Mouse (Mus musculus): Measurements from ENCODE around the gene Hepacam.

Gene Hepacam

GRCm38 (mm10) chr9:37384284-37385182, 17.4 kb downstream of the Hepacam start:
- no peak for DNase-seq

- DNase-seq, result no peak
Measured at GRCm38 (mm10) chr9:37390891-37391290, 23.7 kb downstream of the Hepacam start.

GRCm38 (mm10) chr9:37392071-37392470, 24.9 kb downstream of the Hepacam start:
- no peak for DNase-seq

- DNase-seq, result no peak
Measured at GRCm38 (mm10) chr9:37393482-37394131, 26.5 kb downstream of the Hepacam start.

- DNase-seq, result no peak
Measured at GRCm38 (mm10) chr9:37400585-37400984, 33.4 kb downstream of the Hepacam start.

- DNase-seq, result no peak
Measured at GRCm38 (mm10) chr9:37401802-37402201, 34.7 kb downstream of the Hepacam start, which contains the start of gene Robo4. Gene Robo4 (plus strand): TSS chr9:37401897.

GRCm38 (mm10) chr9:37402501-37402900, 35.4 kb downstream of the Hepacam start:
- no peak for DNase-seq

GRCm38 (mm10) chr9:37403011-37403410, 35.9 kb downstream of the Hepacam start:
- no peak for DNase-seq

- peak; percentile 22 for DNase-seq
Measured at GRCm38 (mm10) chr9:37406372-37406771, 39.2 kb downstream of the Hepacam start.

GRCm38 (mm10) chr9:37407850-37408502, 40.8 kb downstream of the Hepacam start:
- no peak for DNase-seq

GRCm38 (mm10) chr9:37409698-37410445, 42.7 kb downstream of the Hepacam start:
- no peak for DNase-seq

- DNase-seq, result no peak
Measured at GRCm38 (mm10) chr9:37412989-37413388, 45.8 kb downstream of the Hepacam start.

- no peak for DNase-seq
Measured at GRCm38 (mm10) chr9:37414666-37415065, 47.5 kb downstream of the Hepacam start.

- DNase-seq, result no peak
Measured at GRCm38 (mm10) chr9:37418791-37419190, 51.6 kb downstream of the Hepacam start.

- DNase-seq, result peak; percentile 85
Measured at GRCm38 (mm10) chr9:37420676-37421075, 53.5 kb downstream of the Hepacam start.

GRCm38 (mm10) chr9:37421239-37421638, 54.1 kb downstream of the Hepacam start:
- peak; percentile 49 for DNase-seq

GRCm38 (mm10) chr9:37429326-37429725, 62.2 kb downstream of the Hepacam start:
- DNase-seq, result no peak

GRCm38 (mm10) chr9:37430582-37430981, 63.4 kb downstream of the Hepacam start:
- peak; percentile 77 for DNase-seq

- DNase-seq, result no peak
Measured at GRCm38 (mm10) chr9:37432026-37432666, 65.0 kb downstream of the Hepacam start.

GRCm38 (mm10) chr9:37432720-37433421, 65.7 kb downstream of the Hepacam start, which contains the start of gene Robo3:
Gene Robo3 (minus strand): TSS chr9:37433246.
- DNase-seq, result no peak

- DNase-seq, result no peak
Measured at GRCm38 (mm10) chr9:37433823-37434560, 66.8 kb downstream of the Hepacam start.
